Mouse (Mus musculus) cerebellum, adult 9-10 months (tissue): ENCODE measurements around the gene Etfdh.
A peak's percentile ranks its signal among the peaks of the same experiment; 100 is the strongest.

ENCODE experiments used
- DNase-seq: peaks from one replicate; pipeline ENCODE4 v3.0.0; 2022

Gene Etfdh

DNA sequence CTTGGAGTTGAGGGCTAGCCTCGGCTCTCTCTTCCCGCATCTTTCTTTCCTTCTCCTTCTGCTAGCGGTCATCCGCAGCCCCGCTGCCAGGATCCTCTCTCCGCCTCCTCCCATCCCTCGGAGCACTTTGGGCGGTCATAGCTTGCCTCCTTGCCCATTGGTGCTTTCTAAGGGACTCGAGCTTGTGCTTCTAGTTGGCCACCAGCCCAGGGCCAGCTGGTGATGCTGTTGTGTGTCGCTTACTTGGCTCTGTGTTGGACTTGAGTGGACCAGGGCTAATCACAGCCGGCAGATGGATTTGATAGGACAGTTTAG, at the start of gene Etfdh:
Gene Etfdh (minus strand): TSS at position 85 of the 315 bp plus-strand sequence.
- DNase-seq = peak; percentile 92

DNA sequence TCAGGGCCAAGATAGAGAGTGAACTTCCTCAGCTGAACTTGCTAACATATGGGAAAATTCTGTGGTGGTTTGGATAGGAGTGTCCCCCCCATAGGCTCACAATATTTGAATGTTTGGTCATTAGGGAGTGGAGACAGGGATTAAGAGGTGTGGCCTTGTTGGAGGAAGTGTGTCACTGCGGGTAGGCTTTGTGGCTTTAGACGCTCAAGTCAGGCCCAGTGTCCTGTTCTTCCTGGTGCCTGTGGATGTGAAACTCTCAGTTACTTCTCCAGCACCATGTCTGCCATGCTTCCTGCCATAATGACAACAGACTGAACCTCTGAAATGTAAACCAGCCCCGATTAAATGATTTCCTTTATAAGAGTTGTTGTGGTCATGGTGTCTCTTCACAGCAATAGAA, 47.1 kb upstream of the Etfdh start:
- DNase-seq = no peak

GRCm38 (mm10) chr3:79674641-79675040, 45.3 kb upstream of the Etfdh start:
- no peak for DNase-seq

- peak; percentile 64 for DNase-seq
These were observed 43.8 kb upstream of the Etfdh start for GRCm38 (mm10) chr3:79673082-79673481.

DNA sequence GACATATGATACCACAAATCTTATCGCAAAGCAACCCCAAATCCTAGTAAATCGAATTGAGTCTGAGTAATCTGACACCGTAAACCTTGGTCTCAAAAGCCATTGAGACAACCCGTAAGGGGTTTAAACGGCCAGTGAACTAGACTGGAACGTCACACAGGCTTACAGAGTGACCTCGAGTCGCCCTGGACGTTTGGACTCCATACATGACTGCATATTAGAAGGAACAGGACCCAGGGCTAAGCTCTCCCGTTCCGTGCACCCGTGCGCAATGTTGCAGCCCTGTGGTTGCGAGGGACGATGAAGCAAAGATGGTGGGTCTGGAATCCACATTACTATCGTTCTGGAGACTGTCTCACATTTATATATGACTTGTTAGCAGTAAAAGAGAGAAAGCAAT, 42.9 kb upstream of the Etfdh start:
- DNase-seq = no peak

GRCm38 (mm10) chr3:79670556-79670955, 41.3 kb upstream of the Etfdh start:
- DNase-seq = no peak

GRCm38 (mm10) chr3:79664787-79665408, 35.6 kb upstream of the Etfdh start:
- DNase-seq = peak; percentile 61

DNA sequence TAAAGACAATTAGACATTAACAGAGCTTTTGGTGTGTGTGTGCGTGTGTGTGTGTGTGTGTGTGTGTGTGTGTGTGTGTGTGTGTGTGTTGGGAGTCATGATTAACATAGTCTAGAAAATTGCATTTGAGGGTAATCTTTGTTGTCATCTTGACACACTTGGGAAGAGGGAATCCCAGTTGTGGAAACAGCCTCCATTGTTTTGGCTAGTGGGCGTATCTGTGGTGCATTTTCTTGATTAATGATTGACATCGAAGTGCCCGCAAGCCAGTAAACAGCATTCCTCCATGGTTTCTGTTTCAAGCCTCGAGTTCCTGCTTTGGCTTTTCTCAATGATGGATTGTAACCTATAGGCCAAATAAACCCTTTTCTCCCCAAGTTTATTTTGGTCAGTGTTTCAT, 27.4 kb upstream of the Etfdh start:
- DNase-seq = no peak

GRCm38 (mm10) chr3:79652129-79652528, 22.8 kb upstream of the Etfdh start:
- no peak for DNase-seq

- peak; percentile 99 for DNase-seq
These were observed 512 bp downstream of the Etfdh start, which contains the start of gene 4930579G24Rik for GRCm38 (mm10) chr3:79628561-79629415. Gene 4930579G24Rik (plus strand): TSS chr3:79629079.

GRCm38 (mm10) chr3:79628182-79628560, 1.1 kb downstream of the Etfdh start:
- no peak for DNase-seq

DNA sequence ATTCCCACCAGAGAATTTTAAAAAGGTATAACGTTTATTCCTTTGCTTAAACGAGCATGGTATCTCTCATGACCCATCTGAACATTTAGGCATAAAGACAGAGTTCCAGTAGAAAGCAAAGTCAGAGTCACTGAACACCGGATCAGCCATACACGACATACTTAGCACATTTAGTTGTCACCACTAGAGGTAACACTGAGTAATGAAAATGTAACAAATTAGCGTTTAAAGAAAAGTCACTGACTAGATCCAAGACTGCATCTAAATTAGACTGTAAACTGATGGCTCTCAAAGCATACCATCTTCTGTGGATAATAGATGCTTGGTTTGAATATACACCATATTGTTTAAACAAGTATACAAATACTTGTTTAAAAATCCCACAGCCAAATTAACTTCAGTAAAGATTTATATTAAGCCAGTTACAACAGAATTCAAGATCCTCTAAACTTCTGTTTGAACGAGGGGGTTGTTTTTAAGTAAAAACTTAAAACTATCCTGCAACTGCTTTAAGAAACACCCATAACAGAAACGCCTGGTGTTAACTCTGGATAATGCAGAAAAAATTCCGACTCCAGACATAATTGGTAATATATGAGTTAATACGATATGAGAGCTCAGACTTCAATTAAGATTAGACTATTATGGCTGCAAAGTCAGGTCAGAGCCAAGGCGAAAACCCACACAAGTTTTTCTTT, 1.7 kb downstream of the Etfdh start:
- peak; percentile 21 for DNase-seq

DNA sequence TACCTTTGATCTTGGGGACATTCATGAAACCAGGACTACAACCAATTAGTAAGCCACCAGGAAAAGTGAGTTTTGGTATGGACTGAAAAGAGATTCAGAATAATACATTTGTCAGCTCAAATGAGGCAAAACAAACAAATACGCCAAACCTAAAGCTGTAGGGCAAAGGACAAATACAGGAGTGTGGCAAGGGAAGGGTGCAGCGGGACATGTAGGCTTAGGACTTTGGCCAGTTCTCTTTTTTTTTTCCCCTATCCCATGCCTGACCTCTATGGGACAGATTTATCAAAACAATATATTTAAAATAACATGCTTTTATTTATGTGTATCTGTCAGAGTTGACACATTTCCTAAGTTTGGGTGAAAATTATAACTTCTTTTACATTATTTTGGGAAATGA, 19.4 kb downstream of the Etfdh start:
- no peak for DNase-seq

DNA sequence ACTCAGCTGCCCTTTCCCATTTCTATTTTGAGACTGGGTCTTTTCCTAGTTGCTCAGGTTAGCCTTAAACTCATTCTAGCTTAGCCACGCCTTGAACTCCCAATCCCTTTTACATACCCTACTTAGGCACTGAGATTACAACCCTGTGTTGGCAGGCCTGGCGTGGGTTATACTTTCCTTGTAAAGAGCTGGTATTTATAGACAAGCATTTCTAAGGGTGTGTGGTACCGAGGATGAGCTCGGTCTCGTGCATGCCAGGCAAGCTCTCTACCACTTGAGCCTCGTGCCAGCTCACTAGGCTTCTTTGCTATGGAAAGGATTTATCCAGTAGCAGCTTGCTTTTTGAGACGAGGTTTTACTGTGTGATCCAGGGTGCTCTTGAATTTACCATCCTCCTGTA, 33.8 kb downstream of the Etfdh start:
- DNase-seq = no peak

DNA sequence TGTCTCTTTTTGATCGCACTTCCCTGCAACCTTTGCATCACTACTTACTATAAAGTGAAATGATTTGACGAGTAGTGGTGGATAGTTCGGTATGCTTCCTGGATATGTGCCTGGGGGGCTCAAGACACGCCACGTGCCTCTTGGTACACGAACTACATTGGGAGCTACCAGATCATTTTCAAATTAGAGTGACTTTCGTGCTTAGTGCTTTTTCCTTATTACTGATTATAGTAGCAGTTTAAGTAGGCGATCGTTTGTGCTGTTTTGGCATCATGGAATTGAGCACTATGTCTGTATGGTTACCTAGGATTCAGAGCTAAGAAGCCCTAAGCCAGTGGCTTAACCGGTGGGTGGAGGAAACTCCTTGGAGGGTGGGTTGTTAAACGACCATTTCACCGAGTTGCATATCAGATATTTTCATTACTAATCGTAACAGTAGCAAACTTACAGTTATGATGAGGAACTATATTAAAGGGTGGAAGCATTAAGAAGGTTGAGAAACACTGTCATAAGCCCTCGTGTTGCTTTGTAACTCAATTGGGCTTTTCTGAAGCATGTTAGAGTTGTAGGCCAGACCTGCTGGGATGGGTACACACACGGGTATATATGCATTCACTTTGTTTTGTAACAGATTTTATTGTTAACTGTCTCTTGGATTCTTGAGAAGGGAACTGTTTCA, 37.4 kb downstream of the Etfdh start:
- DNase-seq = peak; percentile 31

GRCm38 (mm10) chr3:79590863-79591792, 38.2 kb downstream of the Etfdh start, which contains the start of gene Ppid:
Gene Ppid (plus strand): TSS chr3:79591342.
- DNase-seq = peak; percentile 70

GRCm38 (mm10) chr3:79589671-79590070, 39.6 kb downstream of the Etfdh start:
- DNase-seq = no peak

DNA sequence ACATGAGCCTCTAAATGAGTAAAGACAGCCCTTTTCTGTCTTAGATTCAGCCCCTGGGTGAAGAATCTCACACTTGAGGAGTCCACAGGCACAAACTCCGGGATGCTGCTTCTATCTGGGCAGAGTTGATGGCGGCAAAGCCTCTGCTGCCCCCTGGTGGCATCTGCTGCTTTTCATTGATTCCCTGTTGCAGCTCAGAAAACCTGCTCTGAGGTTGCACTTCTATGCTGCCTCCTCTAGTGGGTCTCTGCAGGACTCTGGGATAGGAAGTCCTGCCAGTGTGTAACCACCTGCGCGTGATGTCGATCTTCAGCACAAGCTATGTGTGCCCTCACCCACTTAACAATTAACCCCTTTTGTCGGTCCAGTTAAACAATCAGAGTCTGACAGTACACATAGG, 42.5 kb downstream of the Etfdh start:
- DNase-seq = peak; percentile 95

- DNase-seq = no peak
These were observed 49.3 kb downstream of the Etfdh start for GRCm38 (mm10) chr3:79579891-79580575.

DNA sequence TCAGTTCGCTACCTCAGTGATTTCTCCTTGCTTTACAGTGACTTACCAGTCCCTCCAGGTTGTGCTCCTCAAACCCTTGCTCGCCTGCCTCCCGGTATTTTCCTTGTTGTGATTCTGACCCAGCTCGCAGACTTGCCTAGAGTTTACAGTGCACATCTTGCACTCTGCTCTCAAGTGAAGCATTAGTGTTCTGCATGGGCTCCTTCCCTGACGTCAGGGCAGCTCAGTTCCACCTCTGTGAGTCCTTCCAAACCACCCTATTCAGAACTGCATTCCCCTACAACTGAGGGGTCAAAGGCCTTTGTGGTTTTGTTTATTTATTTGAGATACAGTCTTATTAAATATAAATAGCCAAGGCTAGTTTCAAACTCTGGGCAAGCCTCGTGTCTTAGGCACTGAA, 51.1 kb downstream of the Etfdh start:
- DNase-seq = no peak

GRCm38 (mm10) chr3:79577606-79578005, 51.7 kb downstream of the Etfdh start:
- no peak for DNase-seq
